Mouse (Mus musculus) myocyte (in vitro differentiated cells): Measurements from ENCODE around the gene N4bp2l2. TPM values are rescaled to one million over a fixed set of nuclear protein-coding genes. Genes with fewer than 3 reads are reported as not detected.

Experiments
- H3K27me3 ChIP-seq: one replicate; pipeline ENCODE4 v1.6.1; 2011; ENCODE audit not compliant: control insufficient read depth, insufficient read depth, insufficient read length
- H3K36me3 ChIP-seq: one replicate; pipeline ENCODE4 v1.6.1; 2011; ENCODE audit not compliant: control insufficient read depth, insufficient read depth
- H3K4me2 ChIP-seq: one replicate; pipeline ENCODE4 v1.6.1; 2011; ENCODE audit warnings: low read depth, control low read depth
- H3K4me3 ChIP-seq: one replicate; pipeline ENCODE4 v1.5.1; 2011; ENCODE audit warnings: mild to moderate bottlenecking, control low read depth, moderate library complexity
- H3K79me2 ChIP-seq: one replicate; pipeline ENCODE4 v1.6.1; 2011; ENCODE audit not compliant: control insufficient read depth, insufficient read depth
- H3ac ChIP-seq: one replicate; pipeline ENCODE4 v1.6.1; 2011; ENCODE audit not compliant: control insufficient read depth, insufficient read length
- CEBPB ChIP-seq: IDR thresholded peaks from 2 replicates; pipeline ENCODE4 v1.6.1; 2011; ENCODE audit warnings: mild to moderate bottlenecking, moderate library complexity; ENCODE audit not compliant: poor library complexity, insufficient read depth, severe bottlenecking
- E2F4 ChIP-seq: IDR thresholded peaks from one replicate; pipeline ENCODE4 v1.6.1; 2011; ENCODE audit warnings: mild to moderate bottlenecking, control low read depth, moderate library complexity; ENCODE audit not compliant: insufficient read depth
- MAX ChIP-seq: IDR thresholded peaks from one replicate; pipeline ENCODE4 v1.6.1; 2011; ENCODE audit warnings: low read depth, mild to moderate bottlenecking, control low read depth
- MYOD1 ChIP-seq, 3 experiments: IDR thresholded peaks; one replicate each; pipeline ENCODE4 v1.6.1; 2011; ENCODE audit warnings: control low read depth in 2 of 3, low read depth in 2 of 3, mild to moderate bottlenecking in 2 of 3, moderate library complexity in 1 of 3; ENCODE audit not compliant: insufficient read length in 2 of 3, control insufficient read depth in 1 of 3
- MYOG ChIP-seq, 3 experiments: IDR thresholded peaks; one replicate each; pipeline ENCODE4 v1.6.1; 2011; ENCODE audit warnings: control low read depth in 2 of 3, low read depth in 2 of 3, mild to moderate bottlenecking in 2 of 3; ENCODE audit not compliant: insufficient read length in 2 of 3, control insufficient read depth in 1 of 3, insufficient read depth in 1 of 3
- POLR2A ChIP-seq: IDR thresholded peaks from one replicate; pipeline ENCODE4 v1.6.1; 2011; ENCODE audit warnings: low read depth, mild to moderate bottlenecking, control low read depth, moderate library complexity; ENCODE audit not compliant: insufficient read length
- POLR2AphosphoS2 ChIP-seq: IDR thresholded peaks from one replicate; pipeline ENCODE4 v1.6.1; 2011; ENCODE audit warnings: low read depth, control low read depth; ENCODE audit not compliant: insufficient read length
- REST ChIP-seq: IDR thresholded peaks from one replicate; pipeline ENCODE4 v1.6.1; 2011; ENCODE audit warnings: mild to moderate bottlenecking, control low read depth, moderate library complexity; ENCODE audit not compliant: insufficient read depth, insufficient read length
- SRF ChIP-seq: IDR thresholded peaks from one replicate; pipeline ENCODE4 v1.6.1; 2011; ENCODE audit warnings: low read depth; ENCODE audit not compliant: control insufficient read depth, insufficient read length
- TCF12 ChIP-seq: IDR thresholded peaks from one replicate; pipeline ENCODE4 v1.6.1; 2011; ENCODE audit warnings: mild to moderate bottlenecking, control low read depth; ENCODE audit not compliant: poor library complexity, insufficient read depth, severe bottlenecking
- TCF3 ChIP-seq: IDR thresholded peaks from one replicate; pipeline ENCODE4 v1.6.1; 2011; ENCODE audit warnings: low read depth, control low read depth; ENCODE audit not compliant: insufficient read length
- USF1 ChIP-seq: IDR thresholded peaks from one replicate; pipeline ENCODE4 v1.6.1; 2011; ENCODE audit warnings: low read depth, mild to moderate bottlenecking, control low read depth, moderate library complexity
- polyA plus RNA-seq: library from polyadenylated mRNA; unstranded; fragments of >200 nt; fragmentation: generic; extraction: Trizol; gene quantifications from one replicate; pipeline ENCODE4 v1.2.1, GENCODE M21; 2012; ENCODE audit warnings: missing spikeins

The N4bp2l2 gene
- polyA plus RNA-seq, 1 experiment: 21.6 TPM

GRCm38 (mm10) chr5:150641440-150641839 is 24.5 kb downstream of the N4bp2l2 start:
- H3K4me2 ChIP-seq: no peak overlapping the region
- H3K79me2 ChIP-seq: no peaks in the 10 kb centered on the region
- no peak overlapping the region for H3ac ChIP-seq
- H3K27me3 ChIP-seq: no peaks in the 10 kb centered on the region
- H3K36me3 ChIP-seq: peaks cover 48% of the 10 kb centered on the region
- TF ChIP-seq E2F4 (no peak), POLR2A (no peak), MYOG (IDR thresholded peaks at IDR 0.05; ENCODE audit: control insufficient read depth in 1 of 3, insufficient read depth in 1 of 3, insufficient read length in 2 of 3, low read depth in 2 of 3) (no peak), POLR2AphosphoS2 (no peak)
- H3K4me3 ChIP-seq: no peak overlapping the region

- no peaks in the 10 kb centered on the region for H3K27me3 ChIP-seq
- H3K4me3 ChIP-seq: no peak overlapping the region
- H3K79me2 ChIP-seq: no peaks in the 10 kb centered on the region
- no peak overlapping the region for H3ac ChIP-seq
- TF ChIP-seq MYOG (IDR thresholded peaks at IDR 0.05; ENCODE audit: control insufficient read depth in 1 of 3, insufficient read depth in 1 of 3, insufficient read length in 2 of 3, low read depth in 2 of 3) (no peak), TCF3 (no peak), REST (no peak), TCF12 (no peak), E2F4 (no peak), SRF (no peak), MYOD1 (IDR thresholded peaks at IDR 0.05; ENCODE audit: control insufficient read depth in 1 of 3, insufficient read length in 2 of 3, low read depth in 2 of 3) (no peak)
- no peak overlapping the region for H3K4me2 ChIP-seq
- H3K36me3 ChIP-seq: peaks cover 12% of the 10 kb centered on the region
These were observed 36.3 kb downstream of the N4bp2l2 start for GRCm38 (mm10) chr5:150629692-150630091.

GRCm38 (mm10) chr5:150629272-150629671 is 36.7 kb downstream of the N4bp2l2 start:
- no peaks in the 10 kb centered on the region for H3K79me2 ChIP-seq
- no peak overlapping the region for H3K4me2 ChIP-seq
- H3ac ChIP-seq: no peak overlapping the region
- no peaks in the 10 kb centered on the region for H3K27me3 ChIP-seq
- peaks cover 9% of the 10 kb centered on the region for H3K36me3 ChIP-seq
- TF ChIP-seq TCF3 (no peak), TCF12 (no peak), MAX (no peak), MYOD1 (IDR thresholded peaks at IDR 0.05; ENCODE audit: control insufficient read depth in 1 of 3, insufficient read length in 2 of 3, low read depth in 2 of 3) (no peak), E2F4 (no peak), REST (no peak), POLR2AphosphoS2 (no peak), MYOG (IDR thresholded peaks at IDR 0.05; ENCODE audit: control insufficient read depth in 1 of 3, insufficient read depth in 1 of 3, insufficient read length in 2 of 3, low read depth in 2 of 3) (no peak), USF1 (no peak), SRF (no peak), POLR2A (no peak)
- no peak overlapping the region for H3K4me3 ChIP-seq

- Histone ChIP-seq H3ac (no peak overlapping the region), H3K4me3 (no peak overlapping the region), H3K27me3 (no peaks in the 10 kb centered on the region), H3K79me2 (no peaks in the 10 kb centered on the region), H3K4me2 (no peak overlapping the region), H3K36me3 (peaks cover 10% of the 10 kb centered on the region)
- TF ChIP-seq MYOD1 (IDR thresholded peaks at IDR 0.05; ENCODE audit: control insufficient read depth in 1 of 3, insufficient read length in 2 of 3, low read depth in 2 of 3) (peak in 1 of 3 experiments; percentile 5), POLR2A (no peak)
These were observed 40.5 kb downstream of the N4bp2l2 start for GRCm38 (mm10) chr5:150625528-150625927.

DNA sequence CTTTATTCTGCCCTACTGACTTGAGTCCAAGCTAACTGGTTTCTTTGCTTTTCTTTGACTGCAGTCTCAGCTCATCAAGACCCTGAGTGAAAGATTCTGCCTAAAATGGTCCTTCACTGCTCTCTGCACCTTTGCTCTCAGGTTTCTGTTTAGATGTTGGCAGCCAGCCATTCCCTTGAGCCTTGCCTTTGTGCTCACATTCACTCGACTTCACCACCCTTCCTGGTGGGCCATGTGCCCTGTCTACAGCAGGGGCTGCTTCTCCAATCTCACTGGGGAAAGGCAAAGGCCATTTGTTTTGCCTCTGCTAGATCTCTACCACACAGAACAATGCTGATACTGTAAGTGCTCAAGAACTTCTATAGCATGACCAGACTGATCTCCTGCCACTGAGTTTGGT is 43.2 kb downstream of the N4bp2l2 start:
- Histone ChIP-seq H3K79me2 (no peaks in the 10 kb centered on the region), H3K4me3 (no peak overlapping the region), H3ac (no peak overlapping the region), H3K36me3 (peaks cover 5% of the 10 kb centered on the region), H3K4me2 (no peak overlapping the region), H3K27me3 (no peaks in the 10 kb centered on the region)
- TF ChIP-seq CEBPB: no peak

DNA sequence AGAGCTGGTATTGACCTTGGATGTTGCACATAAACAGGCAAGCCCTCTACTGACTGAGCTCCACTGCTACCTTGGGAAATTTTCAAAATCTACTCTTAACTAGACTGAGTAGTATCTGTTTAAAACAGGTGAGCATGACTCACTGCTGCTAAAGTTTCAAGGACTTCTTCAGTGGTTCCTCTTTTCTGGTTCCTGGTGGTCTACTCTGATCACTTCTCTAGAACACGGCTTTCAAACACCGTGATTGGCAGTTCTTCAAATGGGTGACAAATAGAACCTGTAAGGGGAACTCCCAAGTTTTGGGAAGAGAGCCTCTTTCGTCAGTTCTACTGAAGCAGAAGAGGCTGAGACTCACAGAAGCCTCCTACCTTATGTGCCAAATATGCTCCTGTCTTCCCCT is 44.4 kb downstream of the N4bp2l2 start:
- Histone ChIP-seq H3ac (no peak overlapping the region), H3K4me2 (no peak overlapping the region), H3K79me2 (no peaks in the 10 kb centered on the region), H3K27me3 (no peaks in the 10 kb centered on the region), H3K36me3 (peaks cover 4% of the 10 kb centered on the region), H3K4me3 (no peak overlapping the region)
- TF ChIP-seq USF1 (no peak), REST (no peak), SRF (no peak), POLR2A (no peak), TCF3 (no peak), POLR2AphosphoS2 (no peak), CEBPB (no peak), MYOG (IDR thresholded peaks at IDR 0.05; ENCODE audit: control insufficient read depth in 1 of 3, insufficient read depth in 1 of 3, insufficient read length in 2 of 3, low read depth in 2 of 3) (no peak), MYOD1 (IDR thresholded peaks at IDR 0.05; ENCODE audit: control insufficient read depth in 1 of 3, insufficient read length in 2 of 3, low read depth in 2 of 3) (no peak), E2F4 (no peak), MAX (no peak), TCF12 (no peak)
